Mouse (Mus musculus): ENCODE data around the gene Rasgef1c. TPM values are rescaled to one million over a fixed set of nuclear protein-coding genes. Genes with fewer than 3 reads are reported as not detected.

Rasgef1c gene
- total and polyA plus RNA-seq, 2 experiments: not detected

- no peak overlapping the region for H3K4me3 ChIP-seq (ENCODE audit: insufficient read depth, low read depth, low read length)
- WGBS: 85% methylated on average over 6 of the region's 6 CpGs
- no peaks in the 10 kb centered on the region for H3K79me2 ChIP-seq (ENCODE audit: control insufficient read depth, insufficient read depth, low read length)
- H3K27me3 ChIP-seq (ENCODE audit: control insufficient read depth, insufficient read depth, low read length): 0 out of 2 replicates have a peak, but pooled peaks cover 8% of the 10 kb centered on the region
- no peak for DNase-seq (ENCODE audit: extremely low read depth, low read depth, low spot score)
- TF ChIP-seq POLR2A (IDR thresholded peaks at IDR 0.05; ENCODE audit: extremely low read depth, insufficient read depth, low read length) (no peak), CTCF (IDR thresholded peaks at IDR 0.05; ENCODE audit: low read depth, low read length) (no peak)
- H3K4me1 ChIP-seq (ENCODE audit: control insufficient read depth, insufficient read depth, low read length): no peaks in the 10 kb centered on the region
- no peaks in the 10 kb centered on the region for H3K36me3 ChIP-seq (ENCODE audit: control insufficient read depth, insufficient read depth, low read length)
- no peak overlapping the region for H3K9ac ChIP-seq (ENCODE audit: low read depth, low read length)
- H3K27ac ChIP-seq (replicated peaks; ENCODE audit: insufficient read depth, low read depth, low read length): no peak overlapping the region
Measured at GRCm38 (mm10) chr11:49927670-49928069, 26.0 kb downstream of the Rasgef1c start.

- Histone ChIP-seq H3K36me3 (ENCODE audit: control insufficient read depth, insufficient read depth, low read length) (no peaks in the 10 kb centered on the region), H3K27ac (replicated peaks; ENCODE audit: insufficient read depth, low read depth, low read length) (no peak overlapping the region), H3K9ac (ENCODE audit: low read depth, low read length) (no peak overlapping the region), H3K4me1 (ENCODE audit: control insufficient read depth, insufficient read depth, low read length) (no peaks in the 10 kb centered on the region), H3K27me3 (ENCODE audit: control insufficient read depth, insufficient read depth, low read length) (0 out of 2 replicates have a peak, but pooled peaks cover 8% of the 10 kb centered on the region), H3K4me3 (ENCODE audit: insufficient read depth, low read depth, low read length) (no peak overlapping the region), H3K79me2 (ENCODE audit: control insufficient read depth, insufficient read depth, low read length) (no peaks in the 10 kb centered on the region)
- TF ChIP-seq CTCF (IDR thresholded peaks at IDR 0.05; ENCODE audit: low read depth, low read length) (no peak), POLR2A (IDR thresholded peaks at IDR 0.05; ENCODE audit: extremely low read depth, insufficient read depth, low read length) (no peak)
- 63% methylated on average over 5 of the region's 5 CpGs for WGBS
- no peak for DNase-seq (ENCODE audit: extremely low read depth, low read depth, low spot score)
Measured at GRCm38 (mm10) chr11:49931037-49931625, 29.5 kb downstream of the Rasgef1c start.

GRCm38 (mm10) chr11:49931853-49932252 lies 30.2 kb downstream of the Rasgef1c start:
- no peaks in the 10 kb centered on the region for H3K36me3 ChIP-seq (ENCODE audit: control insufficient read depth, insufficient read depth, low read length)
- H3K4me1 ChIP-seq (ENCODE audit: control insufficient read depth, insufficient read depth, low read length): no peaks in the 10 kb centered on the region
- no peak overlapping the region for H3K9ac ChIP-seq (ENCODE audit: low read depth, low read length)
- DNase-seq (ENCODE audit: extremely low read depth, low read depth, low spot score): no peak
- no peaks in the 10 kb centered on the region for H3K79me2 ChIP-seq (ENCODE audit: control insufficient read depth, insufficient read depth, low read length)
- H3K27me3 ChIP-seq (ENCODE audit: control insufficient read depth, insufficient read depth, low read length): 0 out of 2 replicates have a peak, but pooled peaks cover 7% of the 10 kb centered on the region
- no peak overlapping the region for H3K27ac ChIP-seq (replicated peaks; ENCODE audit: insufficient read depth, low read depth, low read length)
- H3K4me3 ChIP-seq (ENCODE audit: insufficient read depth, low read depth, low read length): no peak overlapping the region
- WGBS: 60% methylated on average over 7 of the region's 7 CpGs
- TF ChIP-seq POLR2A (IDR thresholded peaks at IDR 0.05; ENCODE audit: extremely low read depth, insufficient read depth, low read length) (no peak), CTCF (IDR thresholded peaks at IDR 0.05; ENCODE audit: low read depth, low read length) (no peak)

DNA sequence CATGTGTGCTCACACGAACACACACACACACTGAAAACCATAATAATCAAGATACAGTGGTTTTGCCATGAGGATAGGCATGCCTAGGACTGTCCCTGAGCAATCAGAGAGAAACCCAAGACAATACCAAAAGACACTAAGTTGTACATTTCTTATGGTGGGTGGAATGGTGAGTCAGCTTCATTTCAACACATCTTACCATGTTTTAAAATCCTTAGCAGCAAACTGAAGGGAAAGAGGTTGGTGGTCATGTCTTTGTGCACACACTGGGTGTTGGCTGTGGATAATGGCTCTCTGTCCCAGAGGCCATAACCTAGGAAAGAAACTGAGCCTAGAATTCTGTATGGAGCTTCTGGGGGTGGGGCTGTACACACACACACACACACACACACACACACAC lies 32.2 kb downstream of the Rasgef1c start:
- Histone ChIP-seq H3K36me3 (ENCODE audit: control insufficient read depth, insufficient read depth, low read length) (no peaks in the 10 kb centered on the region), H3K4me3 (ENCODE audit: insufficient read depth, low read depth, low read length) (no peak overlapping the region), H3K9ac (ENCODE audit: low read depth, low read length) (no peak overlapping the region), H3K79me2 (ENCODE audit: control insufficient read depth, insufficient read depth, low read length) (no peaks in the 10 kb centered on the region), H3K27ac (replicated peaks; ENCODE audit: insufficient read depth, low read depth, low read length) (no peak overlapping the region), H3K27me3 (ENCODE audit: control insufficient read depth, insufficient read depth, low read length) (no peaks in the 10 kb centered on the region), H3K4me1 (ENCODE audit: control insufficient read depth, insufficient read depth, low read length) (no peaks in the 10 kb centered on the region)
- DNase-seq (ENCODE audit: extremely low read depth, low read depth, low spot score): no peak
- no peak for TF ChIP-seq CTCF (IDR thresholded peaks at IDR 0.05; ENCODE audit: low read depth, low read length)
- TF ChIP-seq POLR2A (IDR thresholded peaks at IDR 0.05; ENCODE audit: extremely low read depth, insufficient read depth, low read length): no peak
- WGBS: 72% methylated on average over 1 of the region's 1 CpGs

- no peaks in the 10 kb centered on the region for H3K4me1 ChIP-seq (ENCODE audit: control insufficient read depth, insufficient read depth, low read length)
- no peaks in the 10 kb centered on the region for H3K79me2 ChIP-seq (ENCODE audit: control insufficient read depth, insufficient read depth, low read length)
- WGBS: 80% methylated on average over 10 of the region's 10 CpGs
- TF ChIP-seq POLR2A (IDR thresholded peaks at IDR 0.05; ENCODE audit: extremely low read depth, insufficient read depth, low read length) (no peak), CTCF (IDR thresholded peaks at IDR 0.05; ENCODE audit: low read depth, low read length) (no peak)
- no peak for DNase-seq (ENCODE audit: extremely low read depth, low read depth, low spot score)
- no peaks in the 10 kb centered on the region for H3K27me3 ChIP-seq (ENCODE audit: control insufficient read depth, insufficient read depth, low read length)
- H3K36me3 ChIP-seq (ENCODE audit: control insufficient read depth, insufficient read depth, low read length): no peaks in the 10 kb centered on the region
- no peak overlapping the region for H3K4me3 ChIP-seq (ENCODE audit: insufficient read depth, low read depth, low read length)
- no peak overlapping the region for H3K9ac ChIP-seq (ENCODE audit: low read depth, low read length)
- no peak overlapping the region for H3K27ac ChIP-seq (replicated peaks; ENCODE audit: insufficient read depth, low read depth, low read length)
Measured at GRCm38 (mm10) chr11:49934322-49934721, 32.7 kb downstream of the Rasgef1c start.

DNA sequence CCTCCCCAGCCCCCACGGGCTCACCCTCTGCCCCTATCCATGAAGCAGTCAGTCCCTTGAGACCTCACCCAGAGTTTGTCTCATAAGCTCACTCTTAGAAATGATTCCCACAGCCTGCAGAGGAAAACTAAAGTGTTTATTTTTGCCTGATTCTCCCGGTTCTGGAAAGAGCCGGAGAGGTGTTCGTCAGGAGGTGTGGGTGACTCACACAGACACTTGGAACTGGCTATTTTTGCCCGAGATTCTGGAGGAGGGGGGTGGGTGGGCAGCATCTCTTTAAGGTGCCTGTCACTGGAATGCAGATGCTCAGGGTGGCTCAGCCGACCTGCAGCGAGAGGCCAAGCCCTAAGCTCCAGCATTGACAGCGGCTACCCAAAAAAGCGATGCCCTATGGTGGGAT lies 34.8 kb downstream of the Rasgef1c start:
- no peak overlapping the region for H3K9ac ChIP-seq (ENCODE audit: low read depth, low read length)
- H3K27me3 ChIP-seq (ENCODE audit: control insufficient read depth, insufficient read depth, low read length): no peaks in the 10 kb centered on the region
- no peak for TF ChIP-seq POLR2A (IDR thresholded peaks at IDR 0.05; ENCODE audit: extremely low read depth, insufficient read depth, low read length)
- TF ChIP-seq CTCF (IDR thresholded peaks at IDR 0.05; ENCODE audit: low read depth, low read length): no peak
- no peak overlapping the region for H3K4me3 ChIP-seq (ENCODE audit: insufficient read depth, low read depth, low read length)
- no peaks in the 10 kb centered on the region for H3K79me2 ChIP-seq (ENCODE audit: control insufficient read depth, insufficient read depth, low read length)
- H3K4me1 ChIP-seq (ENCODE audit: control insufficient read depth, insufficient read depth, low read length): no peaks in the 10 kb centered on the region
- no peak for DNase-seq (ENCODE audit: extremely low read depth, low read depth, low spot score)
- H3K36me3 ChIP-seq (ENCODE audit: control insufficient read depth, insufficient read depth, low read length): no peaks in the 10 kb centered on the region
- no peak overlapping the region for H3K27ac ChIP-seq (replicated peaks; ENCODE audit: insufficient read depth, low read depth, low read length)
- WGBS: 76% methylated on average over 9 of the region's 9 CpGs

Data from liver, adult 2 months (tissue).